Mouse (Mus musculus) hindbrain, postnatal 0 days (tissue): ENCODE measurements around the gene Pi4kb. TPM values are rescaled to one million over a fixed set of nuclear protein-coding genes. Genes with fewer than 3 reads are reported as not detected.

Source experiments
- ATAC-seq: fragments of 200-750 bp; cut with Nextera tagmentation; 2 replicates; pipeline ENCODE4 v1.8.0; 2017; ENCODE audit warnings: mild to moderate bottlenecking, moderate TSS enrichment, moderate library complexity
- DNase-seq: peaks from one replicate; pipeline ENCODE4 v3.0.0-alpha.2; 2015; ENCODE audit warnings: low spot score
- H3K27ac ChIP-seq: fragments of 300-500 bp; sonication (generic); 2 replicates; pipeline ENCODE4 v1.5.1; 2014; ENCODE audit warnings: mild to moderate bottlenecking
- H3K27me3 ChIP-seq: fragments of 300-500 bp; sonication (generic); 2 replicates; pipeline ENCODE4 v1.6.1; 2014; ENCODE audit warnings: low read length, mixed read lengths; ENCODE audit not compliant: insufficient read depth
- H3K36me3 ChIP-seq: fragments of 300-500 bp; sonication (generic); 2 replicates; pipeline ENCODE4 v1.6.1; 2014; ENCODE audit warnings: low read length, mixed read lengths; ENCODE audit not compliant: insufficient read depth
- H3K4me1 ChIP-seq: fragments of 300-500 bp; sonication (generic); 2 replicates; pipeline ENCODE4 v1.6.1; 2014; ENCODE audit warnings: antibody characterized with exemption, low read length, mixed read lengths; ENCODE audit not compliant: insufficient read depth
- H3K4me2 ChIP-seq: fragments of 300-500 bp; sonication (generic); 2 replicates; pipeline ENCODE4 v1.6.1; 2014; ENCODE audit warnings: low read depth, mild to moderate bottlenecking, low read length, moderate library complexity, mixed read lengths
- H3K4me3 ChIP-seq: fragments of 300-500 bp; sonication (generic); 2 replicates; pipeline ENCODE4 v1.5.1; 2014; ENCODE audit warnings: low read length
- H3K9ac ChIP-seq: fragments of 300-500 bp; sonication (generic); replicated peaks from 2 replicates; pipeline ENCODE4 v1.6.1; 2014; ENCODE audit warnings: mild to moderate bottlenecking, low read length, moderate library complexity, mixed read lengths
- H3K9me3 ChIP-seq: fragments of 300-500 bp; sonication (generic); 2 replicates; pipeline ENCODE4 v1.6.1; 2016; ENCODE audit warnings: low read length, mixed read lengths
- CTCF ChIP-seq: IDR thresholded peaks from 2 replicates; pipeline ENCODE4 v1.5.1; 2016; ENCODE audit warnings: antibody characterized with exemption, control low read depth, low read depth
- WGBS: fragments of 180-500 bp; shearing (Covaris S2); extraction: QIAGEN DNeasy Blood & Tissue Kit; methylation state at CpG from one replicate; pipeline ENCODE4 v1.1.7; 2014; 5-methylcytosine and 5-hydroxymethylcytosine counted together
- polyA plus RNA-seq: library from polyadenylated mRNA; unstranded; fragments of >200 nt; fragmentation: Nextera tagmentation; extraction: Ambion mirVana; gene quantifications from 2 replicates; pipeline ENCODE4 v1.2.1, GENCODE M21; 2015
- total RNA-seq: library from RNA; depleted of rRNA; stranded (reverse); fragments of >200 nt; gene quantifications from 2 replicates; pipeline ENCODE4 v1.2.3, GENCODE M21; 2014

Gene Pi4kb
- total and polyA plus RNA-seq, 2 experiments from 2014 or later: 22.7 to 57.1 TPM

DNA sequence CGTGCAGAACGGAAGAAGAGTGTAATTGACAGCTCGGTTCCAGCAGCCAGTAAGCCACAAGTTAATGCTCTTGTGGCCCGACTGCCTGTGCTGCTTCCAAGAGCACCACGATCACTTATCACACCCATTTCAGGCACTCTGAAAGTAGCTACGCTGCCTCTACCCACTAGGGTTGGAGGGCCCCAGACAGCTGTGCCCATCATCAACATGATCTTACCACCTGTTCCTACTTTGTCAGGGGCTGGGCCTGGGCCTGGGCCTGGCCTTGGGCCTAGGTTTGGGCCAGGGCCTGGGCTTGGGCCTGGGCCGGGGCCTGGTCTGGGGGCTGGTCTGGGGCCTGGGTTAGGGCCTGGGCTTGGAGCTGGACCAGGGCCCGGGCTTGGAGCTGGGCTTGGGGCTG, 16.2 kb upstream of the Pi4kb start:
- Histone ChIP-seq H3K4me3 (no peak overlapping the region), H3K9ac (no peak overlapping the region)
- 95% methylated on average over 8 of the region's 8 CpGs for WGBS

DNA sequence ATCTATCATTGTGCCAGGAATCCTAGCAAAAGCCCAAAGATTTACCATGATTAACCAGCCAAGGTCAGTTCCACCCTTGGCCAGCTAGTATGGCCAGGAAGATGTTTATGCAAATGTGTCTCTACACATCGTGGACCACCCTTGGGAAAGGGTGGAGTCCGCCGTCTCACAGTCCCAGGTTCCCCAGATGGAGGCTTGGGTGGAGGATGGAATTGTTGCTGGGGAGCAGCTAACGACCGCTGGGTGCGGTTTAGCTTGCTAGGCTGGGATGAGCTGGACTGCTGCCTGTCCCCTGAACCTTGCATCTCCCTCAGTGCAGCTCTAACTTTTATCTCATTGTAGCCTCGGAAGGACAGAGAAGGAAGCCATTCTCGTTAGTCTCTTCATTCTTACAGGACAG, 14.7 kb upstream of the Pi4kb start:
- Histone ChIP-seq H3K27me3 (no peaks in the 10 kb centered on the region), H3K9ac (no peak overlapping the region), H3K4me3 (no peak overlapping the region), H3K4me2 (no peak overlapping the region), H3K9me3 (no peaks in the 10 kb centered on the region), H3K4me1 (peaks cover 3% of the 10 kb centered on the region), H3K27ac (no peak overlapping the region), H3K36me3 (peaks cover 23% of the 10 kb centered on the region)
- no peak for TF ChIP-seq CTCF
- ATAC-seq (no peak), DNase-seq (no peak)
- 48% methylated on average over 8 of the region's 8 CpGs for WGBS

More for the DNA sequence above, 16.2 kb upstream of the Pi4kb start:
- DNase-seq (no peak), ATAC-seq (no peak)
- Histone ChIP-seq H3K36me3 (peaks cover 23% of the 10 kb centered on the region), H3K27ac (no peak overlapping the region), H3K4me2 (no peak overlapping the region), H3K9me3 (no peaks in the 10 kb centered on the region), H3K4me1 (peaks cover 6% of the 10 kb centered on the region), H3K27me3 (no peaks in the 10 kb centered on the region)
- no peak for TF ChIP-seq CTCF

DNA sequence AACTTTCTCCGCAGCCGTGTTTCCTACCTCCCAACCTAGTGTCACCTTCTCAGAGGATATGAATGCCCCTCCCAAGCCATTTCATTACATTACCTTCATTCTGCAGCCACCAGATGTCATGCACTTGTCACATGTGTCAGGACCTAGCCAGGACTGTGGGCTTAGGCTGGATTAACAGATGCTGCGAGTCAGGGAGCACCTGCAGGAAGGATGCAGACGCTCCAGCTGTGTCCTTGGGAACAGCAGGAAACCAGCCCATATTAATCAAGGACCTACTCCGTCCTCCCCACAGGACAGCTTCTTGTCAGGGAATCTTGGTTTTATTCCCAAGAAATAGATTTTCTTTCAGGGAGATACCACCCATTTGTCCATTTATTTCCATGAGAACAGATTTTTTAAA, 14.2 kb upstream of the Pi4kb start:
- ATAC-seq (0 out of 2 replicates have a peak, but pooled peaks have one; percentile 34), DNase-seq (no peak)
- Histone ChIP-seq H3K27ac (no peak overlapping the region), H3K4me1 (no peaks in the 10 kb centered on the region), H3K4me2 (no peak overlapping the region), H3K36me3 (peaks cover 23% of the 10 kb centered on the region), H3K27me3 (no peaks in the 10 kb centered on the region), H3K9me3 (no peaks in the 10 kb centered on the region), H3K4me3 (no peak overlapping the region), H3K9ac (0 out of 2 replicates have a peak overlapping the region, but pooled peaks have one; percentile 9)
- 50% methylated on average over 5 of the region's 5 CpGs for whole genome bisulfite sequencing
- TF ChIP-seq CTCF: no peak

DNA sequence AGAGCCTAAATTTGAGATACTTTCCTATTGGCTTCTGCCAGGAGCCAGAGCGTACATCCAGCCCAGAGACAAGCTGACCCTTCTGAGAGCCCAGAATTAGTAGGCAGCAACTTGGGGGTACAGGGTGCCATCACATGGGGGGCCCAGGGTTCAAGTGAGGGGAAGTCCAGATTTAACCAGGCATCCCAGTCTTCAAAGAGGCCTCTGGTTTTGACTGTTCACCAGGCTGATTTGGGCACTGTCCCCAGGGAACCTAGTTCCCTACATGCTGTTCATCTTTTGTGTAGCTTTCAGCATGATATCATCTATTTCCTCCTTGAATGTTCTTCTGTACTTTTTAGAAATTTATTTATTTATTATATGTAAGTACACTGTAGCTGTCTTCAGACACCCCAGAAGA, 9.5 kb upstream of the Pi4kb start:
- H3K36me3 ChIP-seq: no peaks in the 10 kb centered on the region
- no peak overlapping the region for H3K4me2 ChIP-seq
- no peaks in the 10 kb centered on the region for H3K9me3 ChIP-seq
- WGBS: 89% methylated on average over 1 of the region's 1 CpGs
- H3K27ac ChIP-seq: no peak overlapping the region
- no peak overlapping the region for H3K9ac ChIP-seq
- no peak for TF ChIP-seq CTCF
- DNase-seq (no peak), ATAC-seq (no peak)
- H3K27me3 ChIP-seq: no peaks in the 10 kb centered on the region
- H3K4me3 ChIP-seq: no peak overlapping the region
- H3K4me1 ChIP-seq: no peaks in the 10 kb centered on the region

DNA sequence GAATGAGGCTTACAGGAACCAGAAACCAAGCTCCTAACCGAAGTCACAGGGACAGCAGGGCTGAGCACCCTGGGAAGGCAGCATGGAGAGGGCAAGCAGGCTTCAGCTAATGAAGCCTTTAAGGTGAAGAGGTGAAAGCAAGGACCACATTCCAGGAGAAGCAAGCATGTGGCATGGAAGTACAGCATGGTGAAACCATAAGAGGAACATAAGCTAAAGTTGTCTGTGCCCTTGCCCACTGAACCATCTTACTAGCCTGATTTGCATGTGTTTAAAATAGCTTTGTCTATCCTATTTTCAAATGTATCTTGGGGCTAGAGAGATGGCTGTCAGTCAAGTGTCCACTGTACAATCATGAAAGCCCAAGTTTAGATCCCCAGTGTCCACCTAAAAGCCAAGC, 8.7 kb upstream of the Pi4kb start:
- no peak for DNase-seq
- Histone ChIP-seq H3K4me2 (no peak overlapping the region), H3K4me1 (no peaks in the 10 kb centered on the region), H3K27me3 (no peaks in the 10 kb centered on the region), H3K9me3 (no peaks in the 10 kb centered on the region), H3K27ac (no peak overlapping the region), H3K9ac (no peak overlapping the region), H3K4me3 (no peak overlapping the region), H3K36me3 (no peaks in the 10 kb centered on the region)
- TF ChIP-seq CTCF: no peak
- WGBS: 77% methylated on average over 1 of the region's 1 CpGs
- no peak for ATAC-seq

DNA sequence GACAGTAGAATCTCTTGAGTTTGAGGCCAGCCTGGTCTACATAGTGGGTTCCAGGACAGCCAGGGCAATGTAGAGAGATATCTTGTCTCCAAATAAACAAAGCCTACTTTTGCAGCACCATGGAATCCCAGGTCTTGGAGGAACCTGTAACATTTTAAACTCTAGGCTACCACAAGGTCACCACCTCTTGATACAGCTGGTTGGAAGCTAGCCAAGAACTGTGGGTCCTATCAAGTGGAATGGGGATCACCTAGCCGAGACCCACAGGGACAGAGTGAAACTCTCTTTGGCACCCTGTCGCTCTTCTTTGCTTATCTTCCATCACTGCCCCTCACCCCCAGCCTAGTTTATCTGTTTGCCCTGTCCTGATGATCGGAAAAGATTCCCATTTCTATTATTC, 2.0 kb upstream of the Pi4kb start:
- H3K9ac ChIP-seq: no peak overlapping the region
- WGBS: 74% methylated on average over 3 of the region's 3 CpGs

DNA sequence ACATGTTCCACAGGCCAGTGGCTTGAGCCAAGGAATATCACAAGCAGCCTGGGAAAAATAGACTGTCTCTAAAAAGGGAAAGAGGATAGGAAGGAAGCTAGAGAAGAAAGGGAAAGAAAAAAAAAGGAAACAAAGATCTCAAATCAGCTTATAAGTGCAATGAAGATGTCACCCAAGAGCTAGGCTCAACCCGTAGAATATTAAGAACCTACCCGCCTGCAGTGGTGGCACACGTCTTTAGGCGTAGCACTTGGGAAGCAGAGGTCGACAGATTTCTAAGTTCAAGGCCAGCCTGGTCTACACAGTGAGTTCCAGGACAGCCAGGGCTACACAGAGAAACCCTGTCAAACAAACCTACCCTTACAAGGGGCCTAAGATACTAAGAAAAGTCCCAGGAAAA, 911 bp upstream of the Pi4kb start:
- DNase-seq (no peak), ATAC-seq (no peak)
- peak overlapping the region; percentile 82 for H3K4me2 ChIP-seq
- no peak overlapping the region for H3K4me3 ChIP-seq
- H3K4me1 ChIP-seq: peaks cover 11% of the 10 kb centered on the region
- no peak overlapping the region for H3K27ac ChIP-seq
- no peak for TF ChIP-seq CTCF
- 87% methylated on average over 5 of the region's 5 CpGs for WGBS
- H3K9me3 ChIP-seq: no peaks in the 10 kb centered on the region
- no peaks in the 10 kb centered on the region for H3K36me3 ChIP-seq
- H3K9ac ChIP-seq: peak overlapping the region; percentile 93; the same call in 1 of the 2 replicates
- H3K27me3 ChIP-seq: no peaks in the 10 kb centered on the region

More for the DNA sequence above, 2.0 kb upstream of the Pi4kb start:
- no peak overlapping the region for H3K27ac ChIP-seq
- no peak overlapping the region for H3K4me3 ChIP-seq
- no peak for DNase-seq
- H3K9me3 ChIP-seq: no peaks in the 10 kb centered on the region
- H3K4me1 ChIP-seq: peaks cover 11% of the 10 kb centered on the region
- ATAC-seq: no peak
- no peaks in the 10 kb centered on the region for H3K27me3 ChIP-seq
- H3K4me2 ChIP-seq: no peak overlapping the region
- no peaks in the 10 kb centered on the region for H3K36me3 ChIP-seq
- no peak for TF ChIP-seq CTCF
